Mouse (Mus musculus): ENCODE measurements around the gene Snx18. TPM values are rescaled to one million over a fixed set of nuclear protein-coding genes. Genes with fewer than 3 reads are reported as not detected.

The Snx18 gene
- total and polyA plus RNA-seq, 3 experiments = 6.4 to 12.6 (median 9.1) TPM

- TF ChIP-seq POLR2A (IDR thresholded peaks at IDR 0.05; ENCODE audit: low read depth, low read length) (no peak), GABPA (IDR thresholded peaks at IDR 0.05; ENCODE audit: insufficient replicate concordance, low read depth, low read length) (no peak), USF2 (conservative IDR thresholded peaks at IDR 0.05; ENCODE audit: low read depth, low read length) (no peak), SMC3 (IDR thresholded peaks at IDR 0.05; ENCODE audit: low read depth, low read length) (peak; percentile 21; the same call in 1 of the 2 replicates), MXI1 (IDR thresholded peaks at IDR 0.05; ENCODE audit: low read depth, low read length) (no peak), TCF12 (IDR thresholded peaks at IDR 0.05; ENCODE audit: low read depth, low read length) (peak; percentile 81), RAD21 (IDR thresholded peaks at IDR 0.05; ENCODE audit: low read depth, low read length) (peak; percentile 1), UBTF (IDR thresholded peaks at IDR 0.05; ENCODE audit: low read depth, low read length) (no peak), PAX5 (IDR thresholded peaks at IDR 0.05; ENCODE audit: low read length) (no peak)
Observed at GRCm38 (mm10) chr13:113574232-113574631, 44.1 kb downstream of the Snx18 start (continued).

- Histone ChIP-seq H3K9ac (ENCODE audit: insufficient read depth, low read depth) (no peak overlapping the region), H3K4me3 (replicated peaks in 1 of 3; ENCODE audit: low read depth in 2 of 3, low read length in 2 of 3, poor library complexity in 1 of 3) (no peak overlapping the region), H3K36me3 (replicated peaks in 1 of 2; ENCODE audit: control insufficient read depth in 1 of 2, insufficient read depth in 1 of 2, low read length in 1 of 2) (no peaks in the 10 kb centered on the region), H3K9me3 (replicated peaks; ENCODE audit: low read length) (no peaks in the 10 kb centered on the region), H3K27ac (ENCODE audit: insufficient read depth, low read depth) (no peak overlapping the region), H3K4me1 (ENCODE audit: control insufficient read depth in 1 of 2, insufficient read depth in 2 of 2) (peaks cover 0 to 34% of the 10 kb centered on the region in 2 experiments; a peak in 3 of 4 replicates), H3K4me2 (ENCODE audit: insufficient read depth, low read depth, poor library complexity, severe bottlenecking) (no peak overlapping the region), H3K27me3 (replicated peaks) (peaks cover 6% of the 10 kb centered on the region), H3K79me2 (replicated peaks; ENCODE audit: control insufficient read depth, extremely low read depth, insufficient read depth, poor library complexity, severe bottlenecking) (no peaks in the 10 kb centered on the region)
- no peak for TF ChIP-seq GABPA (IDR thresholded peaks at IDR 0.05; ENCODE audit: insufficient replicate concordance, low read depth, low read length)
- TF ChIP-seq USF1 (IDR thresholded peaks at IDR 0.05; ENCODE audit: low read depth, low read length) = no peak
- TF ChIP-seq TCF12 (IDR thresholded peaks at IDR 0.05; ENCODE audit: low read depth, low read length) = no peak
- no peak for TF ChIP-seq HCFC1 (IDR thresholded peaks at IDR 0.05; ENCODE audit: low read depth, low read length)
- no peak for TF ChIP-seq JUND (conservative IDR thresholded peaks at IDR 0.05; ENCODE audit: low read depth, low read length)
- TF ChIP-seq NELFE (IDR thresholded peaks at IDR 0.05; ENCODE audit: low read depth, low read length) = no peak
- TF ChIP-seq RAD21 (IDR thresholded peaks at IDR 0.05; ENCODE audit: low read depth, low read length) = no peak
- TF ChIP-seq UBTF (IDR thresholded peaks at IDR 0.05; ENCODE audit: low read depth, low read length) = no peak
- TF ChIP-seq MEF2A (IDR thresholded peaks at IDR 0.05; ENCODE audit: borderline replicate concordance, low read depth, low read length) = no peak
- no peak for TF ChIP-seq E2F4 (IDR thresholded peaks at IDR 0.05; ENCODE audit: insufficient replicate concordance, low read depth, low read length)
- no peak for TF ChIP-seq SMC3 (IDR thresholded peaks at IDR 0.05; ENCODE audit: low read depth, low read length)
- no peak for TF ChIP-seq MAX (IDR thresholded peaks at IDR 0.05; ENCODE audit: low read length)
- TF ChIP-seq USF2 (conservative IDR thresholded peaks at IDR 0.05; ENCODE audit: low read depth, low read length) = no peak
- in situ Hi-C loops (cut with MboI; ENCODE audit: low pct_ligation_motif_present, low pct_unique_long_range_greater_than_20kb, low sequenced_read_pairs) (no loop called here), dilution Hi-C loops (cut with MboI; ENCODE audit: extremely low pct_ligation_motif_present, extremely low pct_unique_long_range_greater_than_20kb, low sequenced_read_pairs) (no loop called here)
- DNase-seq (ENCODE audit: extremely low read depth) = no peak
Observed at GRCm38 (mm10) chr13:113573377-113573776, 45.0 kb downstream of the Snx18 start.

- Histone ChIP-seq H3K4me2 (ENCODE audit: insufficient read depth, low read depth, poor library complexity, severe bottlenecking) (no peak overlapping the region), H3K4me3 (replicated peaks in 1 of 3; ENCODE audit: low read depth in 2 of 3, low read length in 2 of 3, poor library complexity in 1 of 3) (no peak overlapping the region), H3K9ac (ENCODE audit: insufficient read depth, low read depth) (no peak overlapping the region), H3K9me3 (replicated peaks; ENCODE audit: low read length) (peaks cover 5% of the 10 kb centered on the region), H3K36me3 (replicated peaks in 1 of 2; ENCODE audit: control insufficient read depth in 1 of 2, insufficient read depth in 1 of 2, low read length in 1 of 2) (no peaks in the 10 kb centered on the region), H3K27me3 (replicated peaks) (peaks cover 6% of the 10 kb centered on the region), H3K79me2 (replicated peaks; ENCODE audit: control insufficient read depth, extremely low read depth, insufficient read depth, poor library complexity, severe bottlenecking) (no peaks in the 10 kb centered on the region), H3K4me1 (ENCODE audit: control insufficient read depth in 1 of 2, insufficient read depth in 2 of 2) (peaks cover 0 to 34% of the 10 kb centered on the region in 2 experiments; a peak in 3 of 4 replicates), H3K27ac (ENCODE audit: insufficient read depth, low read depth) (no peak overlapping the region)
- TF ChIP-seq JUN (IDR thresholded peaks at IDR 0.05; ENCODE audit: insufficient read depth, low read depth, low read length) (no peak), MEF2A (IDR thresholded peaks at IDR 0.05; ENCODE audit: borderline replicate concordance, low read depth, low read length) (peak; percentile 85; the same call in 1 of the 2 replicates), IRF4 (IDR thresholded peaks at IDR 0.05; ENCODE audit: low read depth, low read length) (peak; percentile 98), MAFK (IDR thresholded peaks at IDR 0.05; ENCODE audit: insufficient replicate concordance, low read length) (0 out of 2 replicates have a peak, but pooled peaks have one; percentile 38), USF1 (IDR thresholded peaks at IDR 0.05; ENCODE audit: low read depth, low read length) (no peak), TCF12 (IDR thresholded peaks at IDR 0.05; ENCODE audit: low read depth, low read length) (peak; percentile 50; the same call in 1 of the 2 replicates), POLR2AphosphoS2 (IDR thresholded peaks at IDR 0.05; ENCODE audit: low read depth, low read length) (no peak), ZNF384 (IDR thresholded peaks at IDR 0.05; ENCODE audit: low read depth, low read length) (no peak), ETS1 (conservative IDR thresholded peaks at IDR 0.05; ENCODE audit: low read depth, low read length) (peak; percentile 70), BHLHE40 (IDR thresholded peaks at IDR 0.05; ENCODE audit: low read depth, low read length) (peak; percentile 85), EP300 (IDR thresholded peaks at IDR 0.05; ENCODE audit: low read length) (peak; percentile 95), RCOR1 (conservative IDR thresholded peaks at IDR 0.05; ENCODE audit: low read depth, low read length) (peak; percentile 24; the same call in 1 of the 2 replicates)
- dilution Hi-C loops (cut with MboI; ENCODE audit: extremely low pct_ligation_motif_present, extremely low pct_unique_long_range_greater_than_20kb, low sequenced_read_pairs) (no loop called here), in situ Hi-C loops (cut with MboI; ENCODE audit: low pct_ligation_motif_present, low pct_unique_long_range_greater_than_20kb, low sequenced_read_pairs) (no loop called here)
- DNase-seq (ENCODE audit: extremely low read depth) = peak; percentile 78
Observed at GRCm38 (mm10) chr13:113572046-113572686, 46.2 kb downstream of the Snx18 start.

Measured in CH12.LX (cell line).